Mouse (Mus musculus) intestine, embryonic 15.5 days (tissue): ENCODE data around the gene Eef1akmt2. TPM values are rescaled to one million over a fixed set of nuclear protein-coding genes. Genes with fewer than 3 reads are reported as not detected.

ENCODE experiments used
- ATAC-seq: fragments of 200-750 bp; cut with Nextera tagmentation; 2 replicates; pipeline ENCODE4 v1.8.0; 2017; ENCODE audit warnings: moderate TSS enrichment, moderate library complexity
- H3K27ac ChIP-seq: fragments of 300-500 bp; sonication (generic); 2 replicates; pipeline ENCODE4 v1.5.1; 2015; ENCODE audit warnings: mild to moderate bottlenecking, inconsistent platforms
- H3K27me3 ChIP-seq: fragments of 300-500 bp; sonication (generic); replicated peaks from 2 replicates; pipeline ENCODE4 v1.6.1; 2015; ENCODE audit warnings: inconsistent platforms
- H3K36me3 ChIP-seq: fragments of 300-500 bp; sonication (generic); 2 replicates; pipeline ENCODE4 v1.6.1; 2015; ENCODE audit warnings: inconsistent platforms
- H3K4me1 ChIP-seq: fragments of 300-500 bp; sonication (generic); replicated peaks from 2 replicates; pipeline ENCODE4 v1.6.1; 2015; ENCODE audit warnings: inconsistent platforms
- H3K4me2 ChIP-seq: fragments of 300-500 bp; sonication (generic); replicated peaks from 2 replicates; pipeline ENCODE4 v1.6.1; 2015; ENCODE audit warnings: mild to moderate bottlenecking, inconsistent platforms
- H3K4me3 ChIP-seq: fragments of 300-500 bp; sonication (generic); replicated peaks from 2 replicates; pipeline ENCODE4 v1.5.1; 2015; ENCODE audit warnings: inconsistent platforms
- H3K9ac ChIP-seq: fragments of 300-500 bp; sonication (generic); 2 replicates; pipeline ENCODE4 v1.6.1; 2015; ENCODE audit warnings: inconsistent platforms
- H3K9me3 ChIP-seq: fragments of 300-500 bp; sonication (generic); 2 replicates; pipeline ENCODE4 v1.6.1; 2016; ENCODE audit warnings: inconsistent platforms
- WGBS: fragments of 180-500 bp; shearing (Covaris S2); methylation state at CpG from one replicate; pipeline ENCODE4 v1.1.7; 2015; 5-methylcytosine and 5-hydroxymethylcytosine counted together
- polyA plus RNA-seq: library from polyadenylated mRNA; unstranded; fragments of >200 nt; fragmentation: Nextera tagmentation; extraction: Ambion mirVana; gene quantifications from 2 replicates; pipeline ENCODE4 v1.2.1, GENCODE M21; 2015

The Eef1akmt2 gene
- polyA plus RNA-seq, 1 experiment from 2014 or later = 64.4 TPM

DNA sequence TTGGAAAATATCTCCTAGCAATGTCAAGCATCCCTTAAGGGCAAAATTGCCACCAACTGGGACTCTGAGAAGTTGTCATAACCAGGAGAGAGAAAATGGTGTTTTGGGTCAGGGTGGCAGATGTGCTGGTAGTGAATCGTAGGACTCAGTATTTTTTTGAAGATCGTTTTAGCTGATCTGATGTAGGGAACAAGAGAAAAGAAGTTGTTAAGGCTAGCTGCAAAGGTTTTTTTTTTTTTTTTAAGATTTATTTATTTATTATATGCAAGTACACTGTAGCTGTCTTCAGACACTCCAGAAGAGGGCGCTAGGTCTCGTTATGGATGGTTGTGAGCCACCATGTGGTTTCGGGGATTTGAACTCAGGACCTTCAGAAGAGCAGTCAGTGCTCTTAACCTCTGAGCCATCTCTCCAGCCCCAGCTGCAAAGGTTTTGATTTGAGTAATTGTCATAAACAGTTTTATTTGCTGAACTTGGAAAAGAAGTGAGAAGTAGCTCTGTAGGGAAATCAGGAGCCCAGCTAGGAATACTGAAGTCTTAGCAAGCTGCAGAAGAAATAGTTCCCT is 5.7 kb upstream of the Eef1akmt2 start:
- no peak overlapping the region for H3K9ac ChIP-seq
- 69% methylated on average over 5 of the region's 5 CpGs for WGBS
- no peak overlapping the region for H3K4me2 ChIP-seq
- H3K27ac ChIP-seq = no peak overlapping the region
- no peak for ATAC-seq
- 0 out of 2 replicates have a peak, but pooled peaks cover 6% of the 10 kb centered on the region for H3K4me1 ChIP-seq
- no peaks in the 10 kb centered on the region for H3K9me3 ChIP-seq
- H3K4me3 ChIP-seq = no peak overlapping the region
- H3K27me3 ChIP-seq = no peaks in the 10 kb centered on the region
- H3K36me3 ChIP-seq = no peaks in the 10 kb centered on the region

DNA sequence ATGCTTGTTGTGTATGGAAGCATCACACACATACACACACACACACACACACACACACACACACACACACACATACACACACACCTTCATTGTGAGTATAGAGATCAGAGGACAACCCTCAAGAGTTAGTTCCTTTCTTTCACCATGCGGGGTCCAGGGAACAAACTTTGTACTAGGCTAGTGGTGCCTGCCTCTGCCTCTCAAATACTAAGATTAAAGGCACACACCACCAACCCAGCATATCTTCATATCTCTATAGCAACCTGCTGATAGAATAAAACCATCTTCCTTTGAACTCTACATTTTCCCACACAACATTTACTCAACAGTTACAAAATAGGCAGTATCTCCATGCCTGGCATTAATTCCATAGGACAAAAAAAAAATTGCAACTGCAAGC is 3.6 kb upstream of the Eef1akmt2 start:
- 95% methylated on average over 1 of the region's 1 CpGs for WGBS
- Histone ChIP-seq H3K27me3 (no peaks in the 10 kb centered on the region), H3K36me3 (no peaks in the 10 kb centered on the region), H3K4me2 (no peak overlapping the region), H3K9me3 (no peaks in the 10 kb centered on the region), H3K27ac (no peak overlapping the region), H3K9ac (no peak overlapping the region), H3K4me3 (no peak overlapping the region), H3K4me1 (peaks cover 6% of the 10 kb centered on the region)
- no peak for ATAC-seq

DNA sequence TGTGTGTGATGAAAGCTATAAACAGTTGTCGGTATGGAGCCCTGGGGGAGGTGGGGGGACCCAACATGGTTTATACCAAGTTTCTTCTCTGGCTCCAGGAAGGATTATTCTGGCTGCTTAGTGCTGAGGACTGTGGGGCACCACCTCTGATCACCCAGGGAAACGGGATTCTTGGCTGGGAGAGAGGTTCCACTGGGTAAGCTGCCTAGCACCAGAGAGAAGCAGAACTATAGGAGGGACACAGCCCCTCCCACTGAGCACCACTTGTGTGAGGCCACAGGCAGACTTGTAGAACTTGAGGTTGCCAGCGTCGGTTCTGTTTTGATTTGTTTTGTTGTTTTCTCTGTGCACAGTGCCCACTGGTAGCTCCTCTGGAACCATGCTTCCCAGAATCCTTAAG is 1.5 kb upstream of the Eef1akmt2 start:
- H3K9me3 ChIP-seq = no peaks in the 10 kb centered on the region
- H3K9ac ChIP-seq = no peak overlapping the region
- no peaks in the 10 kb centered on the region; the same call in none of the 2 replicates for H3K4me1 ChIP-seq
- 0 out of 2 replicates have a peak, but pooled peaks cover 4% of the 10 kb centered on the region for H3K36me3 ChIP-seq
- 64% methylated on average over 4 of the region's 4 CpGs for WGBS
- H3K27ac ChIP-seq = no peak overlapping the region
- ATAC-seq = no peak
- H3K4me3 ChIP-seq = no peak overlapping the region
- no peak overlapping the region for H3K4me2 ChIP-seq
- H3K27me3 ChIP-seq = no peaks in the 10 kb centered on the region

DNA sequence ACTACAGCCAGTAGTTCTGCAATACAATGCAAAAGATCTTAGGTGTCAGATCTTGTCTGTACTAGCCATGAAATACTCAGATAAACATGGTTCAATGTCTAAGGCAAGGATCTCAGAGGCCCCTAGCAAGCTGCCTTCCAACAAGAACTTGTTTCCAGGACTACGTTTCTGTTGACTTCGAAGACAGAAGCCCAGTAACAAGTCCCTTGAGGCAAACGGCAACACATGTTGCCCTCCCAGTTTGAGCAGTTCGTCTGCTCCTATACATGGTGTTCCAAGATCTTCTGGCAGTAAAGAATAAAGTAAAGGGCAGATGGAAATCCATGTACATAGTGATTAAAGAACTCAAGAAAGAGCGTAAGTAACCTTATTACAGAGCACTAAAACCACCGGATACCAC is 888 bp upstream of the Eef1akmt2 start:
- WGBS = 88% methylated on average over 6 of the region's 6 CpGs
- Histone ChIP-seq H3K4me2 (no peak overlapping the region), H3K36me3 (0 out of 2 replicates have a peak, but pooled peaks cover 4% of the 10 kb centered on the region), H3K27me3 (no peaks in the 10 kb centered on the region), H3K4me1 (no peaks in the 10 kb centered on the region; the same call in none of the 2 replicates), H3K9me3 (no peaks in the 10 kb centered on the region), H3K4me3 (no peak overlapping the region), H3K9ac (no peak overlapping the region), H3K27ac (no peak overlapping the region)
- ATAC-seq = no peak

DNA sequence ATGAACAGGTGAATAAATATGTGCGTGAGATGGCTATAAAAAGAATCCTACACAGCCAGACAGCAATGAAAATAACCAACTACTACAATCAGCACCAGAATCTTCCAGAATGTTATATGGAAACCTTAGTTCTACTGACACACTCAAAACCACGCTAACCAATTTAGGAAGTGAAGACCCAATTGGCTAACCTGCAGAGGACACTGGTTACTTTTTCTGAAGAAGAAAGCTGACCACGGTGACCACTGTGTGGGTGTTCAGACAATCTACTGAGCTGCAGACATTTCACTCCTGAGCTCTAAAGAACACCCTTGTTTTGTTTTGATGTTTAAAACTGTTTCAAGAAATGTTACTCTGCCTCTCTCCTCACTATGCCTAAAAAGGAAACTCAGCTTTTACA is 9.3 kb downstream of the Eef1akmt2 start:
- Histone ChIP-seq H3K4me2 (no peak overlapping the region), H3K27ac (no peak overlapping the region), H3K27me3 (no peaks in the 10 kb centered on the region), H3K9ac (no peak overlapping the region), H3K9me3 (no peaks in the 10 kb centered on the region), H3K4me1 (no peaks in the 10 kb centered on the region), H3K36me3 (no peaks in the 10 kb centered on the region), H3K4me3 (no peak overlapping the region)
- ATAC-seq = no peak
- WGBS = 92% methylated on average over 3 of the region's 3 CpGs

DNA sequence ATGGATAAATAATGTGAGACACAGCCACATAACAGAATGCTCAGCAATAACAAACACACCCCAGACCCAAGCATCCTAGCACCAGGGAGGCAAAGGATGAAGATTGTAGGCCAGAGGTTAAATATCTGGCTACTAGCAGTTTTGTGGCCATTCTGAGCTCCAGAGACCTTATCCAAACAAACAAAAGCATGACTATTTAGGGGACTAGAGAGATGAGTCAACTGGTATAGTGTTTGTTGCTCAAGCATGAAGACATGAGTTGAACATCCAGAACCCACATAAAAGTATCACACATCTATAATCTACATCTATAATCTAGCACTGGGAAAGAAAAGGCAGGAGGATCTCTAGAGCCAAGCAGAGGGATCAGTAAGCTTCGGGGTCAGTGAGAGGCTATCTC is 10.0 kb downstream of the Eef1akmt2 start:
- Histone ChIP-seq H3K9ac (no peak overlapping the region), H3K27me3 (no peaks in the 10 kb centered on the region), H3K4me2 (no peak overlapping the region), H3K4me3 (no peak overlapping the region), H3K27ac (no peak overlapping the region), H3K4me1 (no peaks in the 10 kb centered on the region), H3K36me3 (no peaks in the 10 kb centered on the region), H3K9me3 (no peaks in the 10 kb centered on the region)
- no peak for ATAC-seq
- 88% methylated on average over 1 of the region's 1 CpGs for WGBS

GRCm38 (mm10) chr7:132841287-132841686 is 11.2 kb downstream of the Eef1akmt2 start:
- no peaks in the 10 kb centered on the region for H3K36me3 ChIP-seq
- no peak for ATAC-seq
- H3K4me3 ChIP-seq = no peak overlapping the region
- H3K27ac ChIP-seq = no peak overlapping the region
- H3K9me3 ChIP-seq = no peaks in the 10 kb centered on the region
- no peak overlapping the region for H3K9ac ChIP-seq
- H3K27me3 ChIP-seq = no peaks in the 10 kb centered on the region
- no peak overlapping the region for H3K4me2 ChIP-seq
- no peaks in the 10 kb centered on the region for H3K4me1 ChIP-seq
- 76% methylated on average over 5 of the region's 5 CpGs for WGBS

- H3K27ac ChIP-seq = no peak overlapping the region
- H3K4me1 ChIP-seq = no peaks in the 10 kb centered on the region
- 64% methylated on average over 4 of the region's 4 CpGs for WGBS
- H3K4me3 ChIP-seq = no peak overlapping the region
- no peak overlapping the region for H3K9ac ChIP-seq
- no peak overlapping the region for H3K4me2 ChIP-seq
- peaks cover 10% of the 10 kb centered on the region for H3K36me3 ChIP-seq
- ATAC-seq = no peak
- no peaks in the 10 kb centered on the region for H3K9me3 ChIP-seq
- H3K27me3 ChIP-seq = no peaks in the 10 kb centered on the region
Measured at GRCm38 (mm10) chr7:132830955-132831354, 21.5 kb downstream of the Eef1akmt2 start.

GRCm38 (mm10) chr7:132824346-132825022 is 28.0 kb downstream of the Eef1akmt2 start:
- ATAC-seq = no peak
- peaks cover 10% of the 10 kb centered on the region for H3K36me3 ChIP-seq
- H3K9ac ChIP-seq = no peak overlapping the region
- H3K9me3 ChIP-seq = no peaks in the 10 kb centered on the region
- no peak overlapping the region for H3K4me2 ChIP-seq
- no peak overlapping the region for H3K4me3 ChIP-seq
- 29% methylated on average over 1 of the region's 1 CpGs for WGBS
- no peaks in the 10 kb centered on the region for H3K4me1 ChIP-seq
- no peak overlapping the region for H3K27ac ChIP-seq
- H3K27me3 ChIP-seq = no peaks in the 10 kb centered on the region

GRCm38 (mm10) chr7:132823832-132824231 is 28.6 kb downstream of the Eef1akmt2 start:
- H3K4me3 ChIP-seq = no peak overlapping the region

GRCm38 (mm10) chr7:132820692-132821091 is 31.8 kb downstream of the Eef1akmt2 start:
- no peak overlapping the region for H3K27ac ChIP-seq
- H3K4me3 ChIP-seq = no peak overlapping the region
- no peak overlapping the region for H3K9ac ChIP-seq
- H3K27me3 ChIP-seq = no peaks in the 10 kb centered on the region
- no peaks in the 10 kb centered on the region for H3K9me3 ChIP-seq
- H3K36me3 ChIP-seq = 0 out of 2 replicates have a peak, but pooled peaks cover 4% of the 10 kb centered on the region
- no peaks in the 10 kb centered on the region for H3K4me1 ChIP-seq
- ATAC-seq = no peak
- no peak overlapping the region for H3K4me2 ChIP-seq
- 72% methylated on average over 3 of the region's 3 CpGs for WGBS

More at GRCm38 (mm10) chr7:132823832-132824231, 28.6 kb downstream of the Eef1akmt2 start:
- Histone ChIP-seq H3K9ac (no peak overlapping the region), H3K4me2 (no peak overlapping the region), H3K36me3 (peaks cover 10% of the 10 kb centered on the region), H3K27me3 (no peaks in the 10 kb centered on the region), H3K27ac (no peak overlapping the region), H3K4me1 (no peaks in the 10 kb centered on the region), H3K9me3 (no peaks in the 10 kb centered on the region)
- no peak for ATAC-seq

- Histone ChIP-seq H3K36me3 (no peaks in the 10 kb centered on the region), H3K9ac (no peak overlapping the region), H3K9me3 (no peaks in the 10 kb centered on the region), H3K27me3 (no peaks in the 10 kb centered on the region), H3K27ac (no peak overlapping the region), H3K4me2 (no peak overlapping the region), H3K4me3 (no peak overlapping the region), H3K4me1 (0 out of 2 replicates have a peak, but pooled peaks cover 3% of the 10 kb centered on the region)
- no peak for ATAC-seq
- 96% methylated on average over 6 of the region's 6 CpGs for WGBS
Measured at GRCm38 (mm10) chr7:132817056-132817455, 35.4 kb downstream of the Eef1akmt2 start.

- Histone ChIP-seq H3K4me2 (no peak overlapping the region), H3K27ac (no peak overlapping the region), H3K36me3 (no peaks in the 10 kb centered on the region), H3K4me3 (no peak overlapping the region), H3K9me3 (no peaks in the 10 kb centered on the region), H3K9ac (no peak overlapping the region), H3K4me1 (0 out of 2 replicates have a peak, but pooled peaks cover 3% of the 10 kb centered on the region), H3K27me3 (no peaks in the 10 kb centered on the region)
- no peak for ATAC-seq
- 88% methylated on average over 2 of the region's 2 CpGs for WGBS
Measured at GRCm38 (mm10) chr7:132816528-132816927, 35.9 kb downstream of the Eef1akmt2 start.
